Mouse (Mus musculus) kidney, postnatal 10 days (tissue): ENCODE measurements at regions not wholly inside any gene's neighbourhood (a gene's known extent, or its start where the extent isn't known, plus 50 kb on each side); places are given as distances from the start of the nearest gene placed in this dataset.

ENCODE experiments used
- DNase-seq: peaks from one replicate; pipeline ENCODE4 v3.0.0; 2021; ENCODE audit warnings: mixed read lengths

- no peak for DNase-seq
Observed at GRCm38 (mm10) chr4:140463296-140463695, 202.5 kb downstream of the Arhgef10l start.

- DNase-seq, result no peak
Observed at GRCm38 (mm10) chr4:140461317-140461716, 204.5 kb downstream of the Arhgef10l start.

- no peak for DNase-seq
Observed at GRCm38 (mm10) chr4:140449062-140449461, 202.5 kb upstream of the Igsf21 start.

- no peak for DNase-seq
Observed at GRCm38 (mm10) chr4:140446455-140446854, 199.9 kb upstream of the Igsf21 start.

GRCm38 (mm10) chr4:140445931-140446330 lies 199.3 kb upstream of the Igsf21 start:
- no peak for DNase-seq

- no peak for DNase-seq
Observed at GRCm38 (mm10) chr4:140443221-140443620, 196.6 kb upstream of the Igsf21 start.

GRCm38 (mm10) chr4:140441805-140442204 lies 195.2 kb upstream of the Igsf21 start:
- no peak for DNase-seq

GRCm38 (mm10) chr4:140439856-140440255 lies 193.3 kb upstream of the Igsf21 start:
- DNase-seq, result peak; percentile 84

- DNase-seq, result no peak
Observed at GRCm38 (mm10) chr4:140436030-140436429, 189.4 kb upstream of the Igsf21 start.

- peak; percentile 38 for DNase-seq
Observed at GRCm38 (mm10) chr4:140433744-140434542, 187.4 kb upstream of the Igsf21 start.

- DNase-seq, result no peak
Observed at GRCm38 (mm10) chr4:140432101-140432500, 185.5 kb upstream of the Igsf21 start.

GRCm38 (mm10) chr4:140427039-140427438 lies 180.5 kb upstream of the Igsf21 start:
- peak; percentile 17 for DNase-seq

- DNase-seq, result no peak
Observed at GRCm38 (mm10) chr4:140423791-140424190, 177.2 kb upstream of the Igsf21 start.

GRCm38 (mm10) chr4:140421926-140422585 lies 175.5 kb upstream of the Igsf21 start:
- DNase-seq, result peak; percentile 66

- DNase-seq, result no peak
Observed at GRCm38 (mm10) chr4:140419720-140420412, 173.3 kb upstream of the Igsf21 start.

- DNase-seq, result no peak
Observed at GRCm38 (mm10) chr4:140412312-140412930, 165.8 kb upstream of the Igsf21 start.

- no peak for DNase-seq
Observed at GRCm38 (mm10) chr4:140408446-140408845, 161.9 kb upstream of the Igsf21 start.

- no peak for DNase-seq
Observed at GRCm38 (mm10) chr4:140406913-140407312, 160.3 kb upstream of the Igsf21 start.

- peak; percentile 51 for DNase-seq
Observed at GRCm38 (mm10) chr4:140405993-140406881, 159.7 kb upstream of the Igsf21 start.

GRCm38 (mm10) chr4:140405427-140405826 lies 158.8 kb upstream of the Igsf21 start:
- no peak for DNase-seq

- DNase-seq, result no peak
Observed at GRCm38 (mm10) chr4:140403128-140403527, 156.5 kb upstream of the Igsf21 start.

- DNase-seq, result no peak
Observed at GRCm38 (mm10) chr4:140402319-140402718, 155.7 kb upstream of the Igsf21 start.
